Mouse (Mus musculus) inflammation-experienced regulatory T-cells, adult 16 weeks (primary cell): ENCODE results near the gene Wdr64. TPM values are rescaled to one million over a fixed set of nuclear protein-coding genes. Genes with fewer than 3 reads are reported as not detected.

Experiments
- polyA plus RNA-seq: library from polyadenylated mRNA; unstranded; fragments of 100-300 nt; shearing (Covaris generic); gene quantifications from one replicate; pipeline ENCODE4 v1.2.1, GENCODE M21; 2017

Gene Wdr64
- not detected for polyA plus RNA-seq

GRCm38 (mm10) chr1:175698293-175698692 lies at the start of gene Wdr64:
TSS of gene Wdr64 (plus strand) at chr1:175698593.

DNA sequence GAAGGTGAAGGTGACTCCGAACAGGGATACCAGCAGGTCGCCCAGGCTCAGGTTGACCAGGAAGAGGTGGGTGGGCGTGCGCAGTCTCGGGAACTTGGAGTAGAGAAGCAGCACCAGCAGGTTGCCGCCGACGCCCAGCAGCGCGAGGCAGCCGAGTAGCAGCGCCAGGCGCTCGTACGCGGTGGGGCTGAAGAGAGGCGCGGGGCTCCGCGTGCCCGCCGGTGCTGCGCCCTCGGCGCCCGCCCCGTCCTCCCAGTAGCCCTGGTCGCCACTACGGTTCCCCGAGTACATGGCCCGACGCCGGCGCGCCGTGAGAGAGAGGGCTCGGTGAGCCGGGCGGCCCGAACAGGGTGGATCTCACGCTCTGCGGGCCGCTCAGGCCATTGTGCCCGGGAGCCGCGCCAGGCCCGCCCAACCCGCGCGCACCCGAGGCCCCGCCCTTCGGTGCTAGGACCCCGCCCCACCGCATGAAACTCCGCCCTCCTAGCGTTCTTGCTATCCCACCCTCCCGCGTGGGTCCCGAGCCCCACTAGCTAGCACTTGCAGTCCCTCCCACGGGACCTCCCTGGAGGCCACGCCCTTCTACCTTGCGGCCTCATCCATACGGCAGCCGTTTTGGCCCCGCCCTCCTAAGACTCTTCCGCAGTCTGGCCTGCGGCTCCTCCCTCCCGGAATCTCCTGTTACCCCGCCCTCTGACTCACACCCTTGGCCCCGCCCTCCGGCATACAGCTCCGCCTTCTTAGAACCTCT lies 6.0 kb upstream of the Wdr64 start, which contains the start of the genes Opn3 and Chml:
Opn3 (minus strand) TSS at position 531 of the 751 bp plus-strand sequence.
Chml (minus strand) TSS at position 656 of the 751 bp plus-strand sequence.

Other genes with a start within 250 kb of the Wdr64 start
- gene Rgs7, start 206.1 kb upstream of the Wdr64 start, polyA plus RNA-seq = not detected
- gene Kmo, start 78.2 kb upstream of the Wdr64 start, polyA plus RNA-seq = 0.62 TPM
- 75.5 TPM for gene Fh1, start 73.0 kb upstream of the Wdr64 start, polyA plus RNA-seq
- not detected for gene Opn3, start 5.8 kb upstream of the Wdr64 start, polyA plus RNA-seq
- 0.38 TPM for gene Chml, start 5.7 kb upstream of the Wdr64 start, polyA plus RNA-seq
- gene Exo1, start 182.0 kb downstream of the Wdr64 start, polyA plus RNA-seq = 7.9 TPM
- gene Gm38100, start 221.7 kb downstream of the Wdr64 start, polyA plus RNA-seq = not detected